Mouse (Mus musculus) forebrain, embryonic 16.5 days (tissue): ENCODE data around the gene Phtf1. TPM values are rescaled to one million over a fixed set of nuclear protein-coding genes. Genes with fewer than 3 reads are reported as not detected.

ENCODE experiments used
- ATAC-seq: fragments of 200-750 bp; cut with Nextera tagmentation; 2 replicates; pipeline ENCODE4 v1.8.0; 2017; ENCODE audit warnings: mild to moderate bottlenecking, moderate library complexity
- H3K27ac ChIP-seq: fragments of 300-500 bp; sonication (generic); 2 replicates; pipeline ENCODE4 v1.5.1; 2014; ENCODE audit warnings: low read length, control low read depth
- H3K27me3 ChIP-seq: fragments of 300-500 bp; sonication (generic); replicated peaks from 2 replicates; pipeline ENCODE4 v1.6.1; 2014; ENCODE audit warnings: low read length; ENCODE audit not compliant: control insufficient read depth, insufficient read depth
- H3K36me3 ChIP-seq: fragments of 300-500 bp; sonication (generic); 2 replicates; pipeline ENCODE4 v1.6.1; 2014; ENCODE audit not compliant: control insufficient read depth, insufficient read depth
- H3K4me1 ChIP-seq: fragments of 300-500 bp; sonication (generic); replicated peaks from 2 replicates; pipeline ENCODE4 v1.6.1; 2014; ENCODE audit warnings: low read length; ENCODE audit not compliant: control insufficient read depth, insufficient read depth
- H3K4me2 ChIP-seq: fragments of 300-500 bp; sonication (generic); 2 replicates; pipeline ENCODE4 v1.6.1; 2014; ENCODE audit warnings: mild to moderate bottlenecking, low read length, control low read depth
- H3K4me3 ChIP-seq: fragments of 300-500 bp; sonication (generic); replicated peaks from 2 replicates; pipeline ENCODE4 v1.5.1; 2014; ENCODE audit warnings: mild to moderate bottlenecking, low read length, control low read depth
- H3K9ac ChIP-seq: fragments of 300-500 bp; sonication (generic); replicated peaks from 2 replicates; pipeline ENCODE4 v1.6.1; 2014; ENCODE audit warnings: low read depth, low read length, control low read depth
- H3K9me3 ChIP-seq: fragments of 300-500 bp; sonication (generic); 2 replicates; pipeline ENCODE4 v1.6.1; 2016; ENCODE audit warnings: low read length; ENCODE audit not compliant: control insufficient read depth
- polyA plus RNA-seq: library from polyadenylated mRNA; unstranded; fragments of >200 nt; fragmentation: Nextera tagmentation; extraction: Ambion mirVana; gene quantifications from 2 replicates; pipeline ENCODE4 v1.2.1, GENCODE M21; 2015

Phtf1 gene
- polyA plus RNA-seq, 1 experiment from 2014 or later: 26.0 TPM

- ATAC-seq: no peak
- H3K4me2 ChIP-seq: no peak overlapping the region
- H3K4me1 ChIP-seq: no peaks in the 10 kb centered on the region
- H3K4me3 ChIP-seq: no peak overlapping the region
- H3K9ac ChIP-seq: no peak overlapping the region
- no peak overlapping the region for H3K27ac ChIP-seq
- H3K27me3 ChIP-seq: no peaks in the 10 kb centered on the region
- no peaks in the 10 kb centered on the region for H3K9me3 ChIP-seq
- H3K36me3 ChIP-seq: no peaks in the 10 kb centered on the region
Observed at GRCm38 (mm10) chr3:104069395-104069794, 101.5 kb downstream of the Phtf1 start.

Other genes starting within 250 kb of the Phtf1 start
- gene Olfml3, start 230.1 kb upstream of the Phtf1 start, polyA plus RNA-seq: 5.1 and 6.8 TPM in 2 replicates
- not detected in 2 replicates for gene Gm10964, start 228.7 kb upstream of the Phtf1 start, polyA plus RNA-seq
- gene Hipk1, start 176.5 kb upstream of the Phtf1 start, polyA plus RNA-seq: 12.7 and 13.6 TPM in 2 replicates
- gene Dclre1b, start 158.7 kb upstream of the Phtf1 start, polyA plus RNA-seq: 26.2 and 26.8 TPM in 2 replicates
- 24.2 and 25.9 TPM in 2 replicates for gene Ap4b1, start 158.6 kb upstream of the Phtf1 start, polyA plus RNA-seq
- 0.13 and 0.14 TPM in 2 replicates for gene Gm43064, start 158.5 kb upstream of the Phtf1 start, polyA plus RNA-seq
- gene Bcl2l15, start 135.5 kb upstream of the Phtf1 start, polyA plus RNA-seq: 0.26 and 0.86 TPM in 2 replicates
- gene Ptpn22, start 108.3 kb upstream of the Phtf1 start, polyA plus RNA-seq: 0.10 and 0.24 TPM in 2 replicates
- gene Rsbn1, start 54.0 kb upstream of the Phtf1 start, polyA plus RNA-seq: 21.1 and 23.4 TPM in 2 replicates